Comparison of ENCODE assay signal across 28 mouse cellular contexts in genomic region chr4:111452192-111452591, GRCm38 (mm10). TPM values are rescaled to one million over a fixed set of nuclear protein-coding genes. Genes with fewer than 3 reads are reported as not detected.
DNase-seq lines count a peak whose midpoint lies in the region; ATAC-seq and TF ChIP-seq lines count a peak whose summit lies in the region.
"Had no signal": no experiment of that assay in that cellular context is flagged by ENCODE, and none has a peak within 500 bp of the region (broad histone marks: within the 10 kb centered on the region; RNA-seq: fewer than 3 reads in every experiment).

No protein-coding gene starts in this region.

- no peaks in the 10 kb centered on the region for H3K9me3 ChIP-seq in neural tube, embryonic 15.5 days (replicated peaks)
- no peaks in the 10 kb centered on the region for H3K9me3 ChIP-seq in intestine, postnatal 0 days (ENCODE audit: control insufficient read depth)
- no peaks in the 10 kb centered on the region for H3K9me3 ChIP-seq in stomach, embryonic 16.5 days (replicated peaks; ENCODE audit: control insufficient read depth, low read length)
- no peaks in the 10 kb centered on the region for H3K9me3 ChIP-seq in forebrain, postnatal 0 days (ENCODE audit: low read length)
- H3K9me3 ChIP-seq: embryonic facial prominence, embryonic 12.5 days; embryonic facial prominence, embryonic 15.5 days; forebrain, embryonic 12.5 days; forebrain, embryonic 15.5 days; heart, embryonic 10.5 days; hindbrain, embryonic 10.5 days had no signal

- DNase-seq in neural tube, embryonic 10.5 days (ENCODE audit: extremely low spot score, low spot score) = no peak
- DNase-seq in forebrain, postnatal 0 days = no peak
- DNase-seq in adrenal gland, postnatal 25 days = no peak
- no peak for DNase-seq in testis, postnatal 10 days (ENCODE audit: low spot score)
- DNase-seq: adrenal gland, postnatal 10 days; B cell, adult 2 months; cerebellum, adult 11 months; cerebellum, adult 2 months; cerebellum, adult 9-11 months; cerebellum, postnatal 25 days; gastrocnemius, postnatal 10 days; gastrocnemius, postnatal 36 days; heart, postnatal 36 days had no signal

- WGBS in neural tube, embryonic 15.5 days = 90% methylated on average over 5 of the region's 5 CpGs
- WGBS in intestine, postnatal 0 days = 44% methylated on average over 5 of the region's 5 CpGs
- 76% methylated on average over 5 of the region's 5 CpGs for WGBS in stomach, embryonic 16.5 days
- 93% methylated on average over 5 of the region's 5 CpGs for WGBS in forebrain, postnatal 0 days

- no peaks in the 10 kb centered on the region for H3K27me3 ChIP-seq in neural tube, embryonic 15.5 days (replicated peaks)
- H3K27me3 ChIP-seq in intestine, postnatal 0 days (replicated peaks; ENCODE audit: control insufficient read depth, insufficient read depth, low read length) = no peaks in the 10 kb centered on the region
- H3K27me3 ChIP-seq in stomach, embryonic 16.5 days (ENCODE audit: control insufficient read depth, insufficient read depth, low read length) = no peaks in the 10 kb centered on the region
- no peaks in the 10 kb centered on the region for H3K27me3 ChIP-seq in forebrain, postnatal 0 days (ENCODE audit: insufficient read depth, low read length)
- H3K27me3 ChIP-seq: CH12.LX; embryonic facial prominence, embryonic 12.5 days; embryonic facial prominence, embryonic 15.5 days; forebrain, embryonic 15.5 days; Patski had no signal

- no peak overlapping the region for H3K9ac ChIP-seq in neural tube, embryonic 15.5 days (replicated peaks)
- H3K9ac ChIP-seq in intestine, postnatal 0 days (ENCODE audit: low read depth, low read length) = no peak overlapping the region
- no peak overlapping the region for H3K9ac ChIP-seq in stomach, embryonic 16.5 days (ENCODE audit: low read length)
- no peak overlapping the region for H3K9ac ChIP-seq in forebrain, postnatal 0 days
- H3K9ac ChIP-seq: embryonic facial prominence, embryonic 12.5 days; embryonic facial prominence, embryonic 15.5 days; forebrain, embryonic 12.5 days; forebrain, embryonic 15.5 days; hindbrain, embryonic 14.5 days had no signal

- no peak overlapping the region for H3K4me3 ChIP-seq in neural tube, embryonic 15.5 days (replicated peaks)
- no peak overlapping the region for H3K4me3 ChIP-seq in intestine, postnatal 0 days (ENCODE audit: low read depth, low read length)
- no peak overlapping the region for H3K4me3 ChIP-seq in stomach, embryonic 16.5 days (replicated peaks; ENCODE audit: low read length)
- H3K4me3 ChIP-seq in forebrain, postnatal 0 days (ENCODE audit: low read depth, low read length) = no peak overlapping the region
- H3K4me3 ChIP-seq: embryonic facial prominence, embryonic 12.5 days; embryonic facial prominence, embryonic 15.5 days; forebrain, embryonic 12.5 days; forebrain, embryonic 15.5 days; heart, adult 2 months; heart, embryonic 10.5 days; hindbrain, embryonic 10.5 days had no signal

- no peak overlapping the region for H3K27ac ChIP-seq in neural tube, embryonic 15.5 days (replicated peaks)
- peak overlapping the region; percentile 52 for H3K27ac ChIP-seq in intestine, postnatal 0 days (ENCODE audit: low read depth, low read length)
- H3K27ac ChIP-seq in stomach, embryonic 16.5 days (ENCODE audit: low read length) = no peak overlapping the region
- H3K27ac ChIP-seq in forebrain, postnatal 0 days (ENCODE audit: low read depth, low read length) = no peak overlapping the region
- H3K27ac ChIP-seq: embryonic facial prominence, embryonic 12.5 days; embryonic facial prominence, embryonic 15.5 days; forebrain, embryonic 12.5 days; forebrain, embryonic 15.5 days; heart, adult 2 months; heart, embryonic 10.5 days; hindbrain, embryonic 10.5 days; hindbrain, embryonic 14.5 days; hindbrain, postnatal 0 days had no signal

- no peak for TF ChIP-seq CTCF in intestine, postnatal 0 days (IDR thresholded peaks at IDR 0.05; ENCODE audit: low read depth)
- no peak for TF ChIP-seq CTCF in forebrain, postnatal 0 days (IDR thresholded peaks at IDR 0.05; ENCODE audit: low read depth)

- H3K4me2 ChIP-seq in neural tube, embryonic 15.5 days = no peak overlapping the region
- H3K4me2 ChIP-seq in intestine, postnatal 0 days (replicated peaks; ENCODE audit: low read depth) = no peak overlapping the region
- no peak overlapping the region for H3K4me2 ChIP-seq in stomach, embryonic 16.5 days (ENCODE audit: low read depth, low read length)
- H3K4me2 ChIP-seq in forebrain, postnatal 0 days (ENCODE audit: low read depth) = no peak overlapping the region
- H3K4me2 ChIP-seq: embryonic facial prominence, embryonic 12.5 days; embryonic facial prominence, embryonic 15.5 days; forebrain, embryonic 12.5 days; forebrain, embryonic 15.5 days; hindbrain, embryonic 14.5 days had no signal

- ATAC-seq in neural tube, embryonic 15.5 days (ENCODE audit: low FRiP score) = 0 out of 2 replicates have a peak, but pooled peaks have one; percentile 12
- peak; percentile 89 for ATAC-seq in intestine, postnatal 0 days
- ATAC-seq in stomach, embryonic 16.5 days (ENCODE audit: insufficient read depth, low FRiP score) = peak; percentile 45; the same call in 1 of the 2 replicates
- no peak for ATAC-seq in forebrain, postnatal 0 days
- ATAC-seq: forebrain, embryonic 15.5 days; Patski had no signal

- H3K36me3 ChIP-seq in neural tube, embryonic 15.5 days = peaks cover 28% of the 10 kb centered on the region
- peaks cover 20% of the 10 kb centered on the region for H3K36me3 ChIP-seq in intestine, postnatal 0 days (ENCODE audit: control insufficient read depth, insufficient read depth)
- peaks cover 12% of the 10 kb centered on the region; the same call in 1 of the 2 replicates for H3K36me3 ChIP-seq in stomach, embryonic 16.5 days (ENCODE audit: control insufficient read depth, insufficient read depth, low read length)
- H3K36me3 ChIP-seq in forebrain, postnatal 0 days (ENCODE audit: insufficient read depth) = peaks cover 34% of the 10 kb centered on the region
- H3K36me3 ChIP-seq: G1E had no signal

- H3K4me1 ChIP-seq in neural tube, embryonic 15.5 days = peaks cover 8% of the 10 kb centered on the region
- H3K4me1 ChIP-seq in intestine, postnatal 0 days (replicated peaks; ENCODE audit: control insufficient read depth, insufficient read depth, low read length) = peaks cover 2% of the 10 kb centered on the region; the same call in 1 of the 2 replicates
- H3K4me1 ChIP-seq in stomach, embryonic 16.5 days (ENCODE audit: control insufficient read depth, insufficient read depth, low read length) = peaks cover 22% of the 10 kb centered on the region
- H3K4me1 ChIP-seq in forebrain, postnatal 0 days (ENCODE audit: insufficient read depth) = no peaks in the 10 kb centered on the region
- H3K4me1 ChIP-seq: forebrain, embryonic 15.5 days had no signal

RNA-seq across cellular contexts. Expression of gene Bend5, which starts 37.4 kb away (rescaled TPM):
- polyA plus RNA-seq in neural tube, embryonic 15.5 days (2015; fragmentation: Nextera tagmentation; extraction: Ambion mirVana) = 45.9 and 55.3 TPM in 2 replicates
- 26.7 and 28.0 TPM in 2 replicates for polyA plus RNA-seq in intestine, postnatal 0 days (2015; fragmentation: Nextera tagmentation; extraction: Ambion mirVana)
- 25.0 and 29.3 TPM in 2 replicates for polyA plus RNA-seq in stomach, embryonic 16.5 days (2015; fragmentation: Nextera tagmentation; extraction: Ambion mirVana)
- 50.2 and 51.1 TPM in 2 replicates for total RNA-seq in forebrain, postnatal 0 days (2014; rRNA removed)
- 65.2 and 74.7 TPM in 2 replicates for polyA plus RNA-seq in forebrain, postnatal 0 days (2015; fragmentation: Nextera tagmentation; extraction: Ambion mirVana)
- 11.7 and 12.8 TPM in 2 replicates for total RNA-seq in adrenal gland, postnatal 25 days (2021)
- total RNA-seq: G1E had no signal
- polyA plus RNA-seq: G1E had no signal
